Mouse (Mus musculus) intestine, embryonic 16.5 days (tissue): ENCODE data around the gene Zbtb7b. TPM values are rescaled to one million over a fixed set of nuclear protein-coding genes. Genes with fewer than 3 reads are reported as not detected.

ENCODE experiments used
- ATAC-seq: fragments of 200-750 bp; cut with Nextera tagmentation; 2 replicates; pipeline ENCODE4 v1.8.0; 2017; ENCODE audit warnings: moderate TSS enrichment, moderate library complexity
- H3K27ac ChIP-seq: fragments of 300-500 bp; sonication (generic); 2 replicates; pipeline ENCODE4 v1.5.1; 2014; ENCODE audit warnings: mild to moderate bottlenecking, low read length
- H3K27me3 ChIP-seq: fragments of 300-500 bp; sonication (generic); replicated peaks from 2 replicates; pipeline ENCODE4 v1.6.1; 2014; ENCODE audit warnings: low read length, control low read depth, mixed read lengths; ENCODE audit not compliant: control insufficient read depth, insufficient read depth
- H3K36me3 ChIP-seq: fragments of 300-500 bp; sonication (generic); 2 replicates; pipeline ENCODE4 v1.6.1; 2014; ENCODE audit warnings: low read length, control low read depth; ENCODE audit not compliant: control insufficient read depth, insufficient read depth
- H3K4me1 ChIP-seq: fragments of 300-500 bp; sonication (generic); 2 replicates; pipeline ENCODE4 v1.6.1; 2014; ENCODE audit warnings: low read length, control low read depth, mixed read lengths; ENCODE audit not compliant: control insufficient read depth, insufficient read depth
- H3K4me2 ChIP-seq: fragments of 300-500 bp; sonication (generic); 2 replicates; pipeline ENCODE4 v1.6.1; 2014; ENCODE audit warnings: low read depth, low read length, control low read depth
- H3K4me3 ChIP-seq: fragments of 300-500 bp; sonication (generic); 2 replicates; pipeline ENCODE4 v1.5.1; 2014; ENCODE audit warnings: mild to moderate bottlenecking, low read length
- H3K9ac ChIP-seq: fragments of 300-500 bp; sonication (generic); 2 replicates; pipeline ENCODE4 v1.6.1; 2014; ENCODE audit warnings: low read depth, low read length
- H3K9me3 ChIP-seq: fragments of 300-500 bp; sonication (generic); 2 replicates; pipeline ENCODE4 v1.6.1; 2016; ENCODE audit warnings: low read length, control low read depth; ENCODE audit not compliant: control insufficient read depth
- WGBS: fragments of 180-500 bp; shearing (Covaris S2); extraction: QIAGEN DNeasy Blood & Tissue Kit; methylation state at CpG from one replicate; pipeline ENCODE4 v1.1.7; 2014; 5-methylcytosine and 5-hydroxymethylcytosine counted together
- polyA plus RNA-seq: library from polyadenylated mRNA; unstranded; fragments of >200 nt; fragmentation: Nextera tagmentation; extraction: Ambion mirVana; gene quantifications from 2 replicates; pipeline ENCODE4 v1.2.1, GENCODE M21; 2015

The Zbtb7b gene
- polyA plus RNA-seq, 1 experiment from 2014 or later = 10.0 TPM

DNA sequence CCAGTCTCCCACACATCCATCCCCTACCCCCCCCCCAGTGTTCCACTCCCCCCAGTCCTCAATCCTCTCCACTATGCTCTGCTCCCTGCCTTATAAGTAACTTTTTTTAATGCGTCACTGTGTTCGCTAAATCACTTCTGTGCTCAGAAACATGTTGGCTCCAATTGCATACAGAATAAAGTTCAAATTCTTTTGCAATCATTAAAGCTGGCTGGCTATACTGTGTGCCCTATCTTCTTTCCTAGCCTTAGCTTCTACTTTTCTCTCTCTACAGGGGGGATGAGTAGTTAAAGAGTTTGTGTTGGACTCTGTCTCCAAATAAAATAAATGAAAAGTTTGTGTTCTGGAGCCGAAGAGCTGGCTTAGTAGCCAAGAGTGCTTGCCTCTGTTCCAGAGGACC, 15.1 kb upstream of the Zbtb7b start:
- Histone ChIP-seq H3K9me3 (no peaks in the 10 kb centered on the region), H3K27ac (no peak overlapping the region), H3K27me3 (no peaks in the 10 kb centered on the region), H3K4me2 (no peak overlapping the region), H3K4me3 (no peak overlapping the region), H3K4me1 (no peaks in the 10 kb centered on the region), H3K36me3 (peaks cover 15% of the 10 kb centered on the region), H3K9ac (no peak overlapping the region)
- ATAC-seq = no peak
- 94% methylated on average over 3 of the region's 3 CpGs for WGBS

DNA sequence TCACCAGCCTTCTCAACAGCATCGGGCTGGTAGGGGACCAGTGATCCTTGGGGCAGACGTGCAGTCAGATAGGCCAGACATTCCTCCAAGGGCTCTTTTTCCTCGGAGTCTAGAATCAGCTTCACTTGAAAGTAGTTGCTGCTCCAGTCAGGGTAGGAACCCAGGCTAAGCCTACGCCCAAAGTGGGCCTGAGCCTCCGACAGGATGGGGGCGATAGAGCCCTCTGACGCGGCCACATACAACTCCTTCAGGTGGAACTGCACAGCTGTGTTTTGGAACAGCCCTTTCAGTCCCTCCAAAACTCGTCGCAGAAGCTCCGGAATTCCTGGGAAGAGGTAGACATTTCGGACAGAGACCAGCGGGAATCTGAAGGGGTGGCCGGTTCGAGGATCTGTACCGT, 13.9 kb upstream of the Zbtb7b start:
- H3K4me1 ChIP-seq = no peaks in the 10 kb centered on the region
- no peaks in the 10 kb centered on the region for H3K9me3 ChIP-seq
- H3K9ac ChIP-seq = no peak overlapping the region
- ATAC-seq = no peak
- no peak overlapping the region for H3K4me3 ChIP-seq
- no peak overlapping the region for H3K4me2 ChIP-seq
- no peaks in the 10 kb centered on the region for H3K27me3 ChIP-seq
- 64% methylated on average over 16 of the region's 16 CpGs for WGBS
- 0 out of 2 replicates have a peak, but pooled peaks cover 11% of the 10 kb centered on the region for H3K36me3 ChIP-seq
- H3K27ac ChIP-seq = no peak overlapping the region

DNA sequence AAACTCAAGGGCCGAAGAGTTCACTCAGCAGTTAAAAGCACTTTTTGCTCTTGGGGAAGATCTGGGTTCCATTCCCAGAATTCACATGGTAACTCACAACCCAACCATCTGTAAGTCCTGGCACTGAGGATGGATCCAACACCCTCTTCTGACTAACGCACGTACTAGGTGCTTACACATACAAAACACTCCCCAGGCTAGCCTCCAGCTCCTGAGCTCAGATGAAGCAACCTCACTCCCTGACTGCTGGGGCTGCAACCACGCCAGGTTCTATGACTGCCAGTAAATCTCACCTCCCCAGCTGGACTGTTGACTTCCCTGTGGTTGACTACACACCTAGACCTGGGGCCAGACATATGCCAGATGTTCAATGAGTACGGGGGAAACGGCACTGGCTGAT, 12.3 kb upstream of the Zbtb7b start:
- no peak overlapping the region for H3K27ac ChIP-seq
- no peaks in the 10 kb centered on the region for H3K4me1 ChIP-seq
- no peak for ATAC-seq
- H3K27me3 ChIP-seq = no peaks in the 10 kb centered on the region
- H3K4me3 ChIP-seq = no peak overlapping the region
- H3K9me3 ChIP-seq = no peaks in the 10 kb centered on the region
- WGBS = 87% methylated on average over 6 of the region's 6 CpGs
- H3K9ac ChIP-seq = no peak overlapping the region
- peaks cover 17% of the 10 kb centered on the region; the same call in 1 of the 2 replicates for H3K36me3 ChIP-seq
- H3K4me2 ChIP-seq = no peak overlapping the region

DNA sequence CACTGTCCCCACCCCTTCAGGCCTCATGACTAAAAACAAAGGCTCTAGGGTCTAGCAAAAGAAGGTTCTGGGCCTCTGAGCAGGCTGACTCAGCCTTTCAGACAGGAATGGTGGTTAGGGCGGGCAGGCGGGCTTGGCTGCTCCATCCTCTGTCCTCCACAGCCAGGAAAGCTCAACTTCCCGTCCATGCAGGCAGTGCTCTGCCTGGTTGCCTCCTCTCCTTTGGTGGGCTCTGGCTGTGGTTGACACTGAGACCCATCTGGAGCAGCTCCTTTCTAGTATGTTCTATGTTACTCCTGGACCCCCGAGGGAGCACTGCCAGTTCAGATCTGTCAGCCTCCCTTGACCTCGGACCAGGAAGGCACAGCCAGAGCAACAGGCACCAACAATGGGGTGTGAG, 8.1 kb upstream of the Zbtb7b start, which contains the start of gene Lenep:
Gene Lenep (minus strand): TSS at position 101 of the 400 bp plus-strand sequence.
- peaks cover 17% of the 10 kb centered on the region; the same call in 1 of the 2 replicates for H3K36me3 ChIP-seq
- no peaks in the 10 kb centered on the region for H3K27me3 ChIP-seq
- no peak within 1 kb of the TSS for H3K9ac ChIP-seq
- ATAC-seq = 0 out of 2 replicates have a peak, but pooled peaks have one; percentile 17
- H3K4me2 ChIP-seq = no peak within 1 kb of the TSS
- no peaks in the 10 kb centered on the region for H3K4me1 ChIP-seq
- 80% methylated on average over 5 of the region's 5 CpGs for WGBS
- H3K27ac ChIP-seq = no peak within 1 kb of the TSS
- no peaks in the 10 kb centered on the region for H3K9me3 ChIP-seq
- no peak within 1 kb of the TSS for H3K4me3 ChIP-seq

DNA sequence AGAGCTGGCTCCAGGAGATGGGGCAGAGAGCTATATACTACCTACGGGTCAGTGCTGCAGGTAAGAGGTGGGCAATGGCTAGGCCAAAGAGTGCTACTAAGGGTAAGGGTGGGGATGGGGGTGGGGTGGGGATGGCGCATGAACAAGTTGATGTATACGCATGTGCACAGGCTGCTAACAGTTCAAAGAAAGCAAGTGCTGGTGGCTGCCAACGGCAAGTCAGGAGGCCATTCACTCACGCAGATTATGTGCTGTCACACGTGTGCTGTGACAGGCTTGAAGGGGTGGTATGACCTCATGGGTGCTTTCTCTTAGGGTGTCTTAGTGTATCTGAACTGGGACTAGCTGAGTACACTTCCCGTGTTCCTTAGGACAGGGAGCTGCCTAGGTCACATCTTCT, 6.8 kb upstream of the Zbtb7b start:
- H3K4me3 ChIP-seq = no peak overlapping the region
- no peaks in the 10 kb centered on the region for H3K9me3 ChIP-seq
- peaks cover 6% of the 10 kb centered on the region for H3K4me1 ChIP-seq
- no peak overlapping the region for H3K4me2 ChIP-seq
- 87% methylated on average over 7 of the region's 7 CpGs for WGBS
- no peak overlapping the region for H3K9ac ChIP-seq
- peaks cover 11% of the 10 kb centered on the region; the same call in 1 of the 2 replicates for H3K36me3 ChIP-seq
- no peak for ATAC-seq
- H3K27ac ChIP-seq = no peak overlapping the region
- H3K27me3 ChIP-seq = no peaks in the 10 kb centered on the region

DNA sequence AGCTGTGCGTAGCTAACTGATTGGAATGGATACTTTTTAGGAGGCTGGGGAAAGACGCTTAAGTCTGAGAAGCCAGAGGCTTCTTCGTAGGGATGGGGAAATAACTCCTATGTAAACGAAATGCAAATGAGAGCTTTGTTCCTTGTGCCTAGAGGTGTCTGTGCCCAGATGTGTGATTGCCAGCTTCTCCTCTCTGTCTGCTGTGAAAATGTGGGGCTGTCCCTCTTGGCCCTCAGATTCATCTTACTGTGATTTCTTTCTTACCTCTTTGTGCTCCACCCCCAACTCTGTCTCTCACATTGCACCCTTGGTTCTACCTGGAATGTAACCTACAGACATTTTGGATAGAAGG, 2.1 kb upstream of the Zbtb7b start:
- peaks cover 16% of the 10 kb centered on the region for H3K4me1 ChIP-seq
- no peak for ATAC-seq
- WGBS = 2% methylated on average over 4 of the region's 4 CpGs
- H3K4me3 ChIP-seq = peak overlapping the region; percentile 77
- no peaks in the 10 kb centered on the region for H3K9me3 ChIP-seq
- H3K36me3 ChIP-seq = no peaks in the 10 kb centered on the region
- H3K4me2 ChIP-seq = peak overlapping the region; percentile 99
- H3K27me3 ChIP-seq = no peaks in the 10 kb centered on the region
- H3K9ac ChIP-seq = peak overlapping the region; percentile 78
- H3K27ac ChIP-seq = peak overlapping the region; percentile 97; the same call in 1 of the 2 replicates

DNA sequence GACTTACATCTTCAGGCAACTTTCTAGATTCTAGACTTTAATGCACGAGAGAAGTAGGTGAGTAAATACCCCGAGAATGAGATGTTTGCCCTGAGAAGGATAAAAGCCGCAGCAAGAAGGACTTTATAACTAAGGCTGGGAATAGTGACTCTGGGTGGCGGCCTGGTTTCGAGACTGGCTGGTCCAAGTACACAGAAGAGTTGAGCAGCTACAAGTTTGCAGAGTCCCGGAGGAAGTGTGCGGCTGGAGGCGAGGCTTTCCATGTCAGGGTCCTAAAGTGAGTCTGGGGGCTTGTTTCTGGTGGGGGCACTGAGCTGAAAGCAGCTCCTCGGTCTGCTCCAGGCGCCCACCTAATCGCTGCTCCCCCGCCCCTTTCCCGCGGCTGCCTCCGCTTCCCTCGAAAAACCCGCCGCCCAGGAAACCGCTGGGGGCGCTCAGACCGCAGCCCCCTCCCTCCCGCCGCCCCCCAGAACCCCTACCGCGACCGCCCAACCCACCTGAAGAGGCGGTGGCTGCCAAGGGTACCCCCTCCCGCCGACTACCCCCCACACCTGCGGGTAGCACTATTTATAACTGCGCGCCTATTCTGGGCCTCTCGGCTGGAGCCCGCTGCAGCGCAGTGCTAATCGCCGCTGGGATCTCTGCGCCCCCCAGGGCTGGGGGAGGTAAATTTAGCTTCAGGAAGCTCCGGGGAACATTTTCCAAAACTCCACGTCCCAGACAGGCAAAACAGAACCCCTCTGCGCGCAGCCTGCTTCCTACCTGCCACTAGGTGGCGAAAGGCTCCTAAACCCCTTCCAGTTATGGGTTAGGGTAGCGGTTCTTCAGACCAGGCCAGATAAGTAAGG, 1.5 kb upstream of the Zbtb7b start:
- no peak for ATAC-seq
- Histone ChIP-seq H3K4me3 (peak overlapping the region; percentile 77), H3K9ac (peak overlapping the region; percentile 78), H3K36me3 (no peaks in the 10 kb centered on the region), H3K4me2 (peak overlapping the region; percentile 99), H3K9me3 (no peaks in the 10 kb centered on the region), H3K27ac (peak overlapping the region; percentile 97), H3K27me3 (no peaks in the 10 kb centered on the region), H3K4me1 (peaks cover 22% of the 10 kb centered on the region)
- WGBS = under 1% methylated on average over 40 of the region's 44 CpGs

DNA sequence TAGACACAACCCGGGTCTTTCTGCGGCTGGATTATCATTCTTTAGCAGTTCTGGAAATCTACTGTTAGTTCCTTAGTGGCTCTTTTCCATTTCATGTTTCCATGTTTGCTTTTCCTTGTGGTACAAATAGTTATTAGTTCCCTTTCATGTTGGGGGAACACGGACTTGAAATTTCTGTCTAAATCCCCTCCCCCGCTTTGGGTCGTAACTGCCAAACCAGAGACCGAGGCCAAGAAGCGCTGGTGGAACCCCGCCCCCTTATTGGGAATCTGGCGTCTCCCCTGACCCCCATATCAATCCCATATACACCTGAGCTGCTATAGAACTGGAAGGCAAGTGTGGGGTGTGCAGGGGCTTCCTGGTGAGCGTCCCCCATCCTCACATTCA, 836 bp upstream of the Zbtb7b start:
- WGBS = 3% methylated on average over 10 of the region's 10 CpGs
- ATAC-seq = no peak

DNA sequence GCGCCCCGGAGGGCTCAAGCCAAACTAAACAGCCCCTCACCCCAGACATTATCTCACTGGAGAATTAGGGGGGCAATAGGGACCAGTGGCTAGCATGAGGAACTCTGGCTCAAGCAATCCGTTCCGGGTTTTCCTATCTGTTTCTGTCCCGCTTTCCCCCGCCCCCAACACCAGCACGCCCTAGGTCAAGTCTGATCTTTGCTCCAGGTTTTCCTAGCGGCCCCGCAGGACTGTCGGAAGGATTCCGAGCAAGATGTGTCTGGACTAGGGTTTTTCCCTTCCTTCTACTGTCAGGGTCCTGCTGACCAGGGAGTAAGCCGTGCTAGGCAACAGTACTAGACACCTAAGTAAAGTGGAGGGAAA, 299 bp upstream of the Zbtb7b start:
- peak overlapping the region; percentile 77 for H3K4me3 ChIP-seq
- WGBS = under 1% methylated on average over 12 of the region's 12 CpGs
- ATAC-seq = peak; percentile 41
- H3K4me2 ChIP-seq = peak overlapping the region; percentile 99
- H3K4me1 ChIP-seq = peaks cover 34% of the 10 kb centered on the region
- no peaks in the 10 kb centered on the region for H3K9me3 ChIP-seq
- no peaks in the 10 kb centered on the region for H3K27me3 ChIP-seq
- H3K36me3 ChIP-seq = no peaks in the 10 kb centered on the region
- H3K27ac ChIP-seq = peak overlapping the region; percentile 97
- H3K9ac ChIP-seq = peak overlapping the region; percentile 85

More for the DNA sequence above, 836 bp upstream of the Zbtb7b start:
- H3K9ac ChIP-seq = peak overlapping the region; percentile 78
- H3K4me1 ChIP-seq = peaks cover 29% of the 10 kb centered on the region
- H3K4me2 ChIP-seq = peak overlapping the region; percentile 99
- no peaks in the 10 kb centered on the region for H3K36me3 ChIP-seq
- peak overlapping the region; percentile 97 for H3K27ac ChIP-seq
- H3K9me3 ChIP-seq = no peaks in the 10 kb centered on the region
- no peaks in the 10 kb centered on the region for H3K27me3 ChIP-seq
- peak overlapping the region; percentile 77 for H3K4me3 ChIP-seq
